Mouse (Mus musculus) cerebellum, adult 2 months (tissue): Measurements from ENCODE around the gene Pbld1. TPM values are rescaled to one million over a fixed set of nuclear protein-coding genes. Genes with fewer than 3 reads are reported as not detected.

Experiments
- DNase-seq, 2 experiments: peaks; one replicate each; pipeline ENCODE4 v3.0.0; 2021
- H3K27ac ChIP-seq: fragments of 200-500 bp; 2 replicates; pipeline ENCODE4 v1.5.1; 2012; ENCODE audit warnings: low read length, control low read depth, inconsistent platforms; ENCODE audit not compliant: insufficient read depth
- H3K27me3 ChIP-seq: fragments of 200-500 bp; 2 replicates; pipeline ENCODE4 v1.6.1; 2012; ENCODE audit warnings: inconsistent platforms, mild to moderate bottlenecking, low read length, moderate library complexity; ENCODE audit not compliant: control insufficient read depth, insufficient read depth
- H3K4me1 ChIP-seq: fragments of 200-500 bp; 2 replicates; pipeline ENCODE4 v1.6.1; 2011; ENCODE audit warnings: low read length; ENCODE audit not compliant: control insufficient read depth, insufficient read depth
- H3K4me3 ChIP-seq: fragments of 200-500 bp; replicated peaks from 2 replicates; pipeline ENCODE3; 2011; ENCODE audit warnings: mild to moderate bottlenecking, low read depth, low read length, control low read depth; ENCODE audit not compliant: insufficient read depth
- CTCF ChIP-seq: fragments of 200-500 bp; IDR thresholded peaks from 2 replicates; pipeline ENCODE4 v1.5.1; 2011; ENCODE audit warnings: low read depth, mild to moderate bottlenecking, control low read depth, low read length, moderate library complexity, borderline replicate concordance; ENCODE audit not compliant: insufficient read depth
- POLR2A ChIP-seq: fragments of 200-500 bp; IDR thresholded peaks from 2 replicates; pipeline ENCODE4 v1.6.1; 2011; ENCODE audit warnings: low read length, control low read depth, borderline replicate concordance; ENCODE audit not compliant: insufficient read depth
- WGBS: fragments of 180-500 bp; shearing (Covaris S2); methylation state at CpG from one replicate; pipeline ENCODE4 v1.1.7; 2018; 5-methylcytosine and 5-hydroxymethylcytosine counted together
- polyA plus RNA-seq: library from polyadenylated mRNA; depleted of rRNA; stranded (reverse); fragments of >200 nt; gene quantifications from 2 replicates; pipeline ENCODE4 v1.2.3, GENCODE M21; 2012; rRNA removed

Gene Pbld1
- polyA plus RNA-seq, 1 experiment, result 0.47 TPM

- TF ChIP-seq POLR2A (no peak), CTCF (no peak)
- Histone ChIP-seq H3K27ac (no peak overlapping the region), H3K4me1 (no peaks in the 10 kb centered on the region), H3K4me3 (no peak overlapping the region), H3K27me3 (no peaks in the 10 kb centered on the region)
- peak; percentile 37 to 62 for DNase-seq
- WGBS, result 36% methylated on average over 8 of the region's 8 CpGs
Measured at GRCm38 (mm10) chr10:63122516-63122915, 62.6 kb downstream of the Pbld1 start.

DNA sequence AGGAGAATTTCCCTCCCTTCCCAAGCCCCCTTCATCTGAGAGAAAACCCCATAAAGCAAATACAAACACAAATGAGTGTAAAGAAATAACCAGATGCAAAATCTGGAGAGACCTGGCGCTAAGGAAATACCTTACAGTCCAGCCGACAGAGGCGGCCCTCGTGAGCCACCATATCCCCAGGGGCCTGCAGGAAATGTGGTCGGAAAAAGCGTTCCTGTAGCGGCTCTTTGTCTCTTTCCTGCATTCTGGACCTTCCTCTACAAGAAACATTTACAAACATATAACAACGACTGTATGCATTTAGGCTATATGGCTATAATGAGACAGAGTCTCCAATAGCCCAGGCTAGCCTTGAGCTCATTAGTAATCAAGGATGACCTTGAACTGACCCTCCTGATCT lies 63.2 kb downstream of the Pbld1 start:
- H3K27me3 ChIP-seq, result no peaks in the 10 kb centered on the region
- TF ChIP-seq POLR2A, result no peak
- TF ChIP-seq CTCF, result no peak
- WGBS, result 79% methylated on average over 8 of the region's 8 CpGs
- no peak overlapping the region for H3K4me3 ChIP-seq
- DNase-seq, result no peak
- no peaks in the 10 kb centered on the region for H3K4me1 ChIP-seq
- H3K27ac ChIP-seq, result no peak overlapping the region

DNA sequence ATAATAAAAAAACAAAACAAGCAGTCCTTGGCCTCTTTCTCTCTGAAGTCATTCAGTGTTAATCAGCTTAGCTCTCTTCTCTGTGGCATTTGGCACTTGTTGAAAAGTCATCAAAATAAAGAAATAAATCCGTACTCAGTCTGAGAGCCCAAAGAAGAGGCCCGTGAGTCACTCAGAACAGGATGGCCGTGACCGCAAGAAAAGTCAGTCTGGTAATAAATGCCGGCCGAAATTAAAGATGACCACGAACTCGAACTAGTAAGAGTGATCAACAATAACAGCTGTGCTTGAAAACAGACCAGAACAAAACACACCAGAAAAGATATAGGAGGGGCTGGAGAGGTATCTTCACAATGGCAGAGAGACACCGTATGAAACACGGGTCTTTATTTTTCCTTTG lies 64.1 kb downstream of the Pbld1 start:
- no peak for DNase-seq
- H3K27ac ChIP-seq, result no peak overlapping the region
- TF ChIP-seq POLR2A, result no peak
- no peak for TF ChIP-seq CTCF
- H3K4me1 ChIP-seq, result no peaks in the 10 kb centered on the region
- H3K27me3 ChIP-seq, result no peaks in the 10 kb centered on the region
- no peak overlapping the region for H3K4me3 ChIP-seq
- WGBS, result 89% methylated on average over 10 of the region's 10 CpGs

DNA sequence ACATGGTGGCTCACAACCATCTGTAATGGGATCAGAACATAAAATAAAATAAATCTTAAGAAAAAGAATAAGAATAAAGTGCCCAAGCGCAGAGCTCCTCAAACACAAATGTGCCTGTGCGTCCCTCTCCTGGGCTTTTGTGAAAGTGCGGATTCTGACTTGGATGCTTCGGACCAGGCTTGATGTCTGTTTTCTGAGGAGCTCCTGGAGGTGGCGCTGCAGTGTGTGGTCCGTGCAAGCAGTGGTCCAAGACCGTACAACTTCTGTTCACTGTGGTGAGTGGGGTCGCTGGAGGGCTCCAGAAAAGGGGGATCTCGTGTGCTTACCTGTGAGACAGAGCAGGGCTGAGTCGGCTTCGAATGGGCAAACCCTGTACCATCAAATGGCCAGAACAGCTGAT lies 65.4 kb downstream of the Pbld1 start:
- H3K27me3 ChIP-seq, result no peaks in the 10 kb centered on the region
- 36% methylated on average over 11 of the region's 11 CpGs for WGBS
- H3K4me1 ChIP-seq, result no peaks in the 10 kb centered on the region
- no peak overlapping the region for H3K27ac ChIP-seq
- H3K4me3 ChIP-seq, result no peak overlapping the region
- TF ChIP-seq CTCF (peak; percentile 22; the same call in 1 of the 2 replicates), POLR2A (no peak)
- DNase-seq, result no peak

DNA sequence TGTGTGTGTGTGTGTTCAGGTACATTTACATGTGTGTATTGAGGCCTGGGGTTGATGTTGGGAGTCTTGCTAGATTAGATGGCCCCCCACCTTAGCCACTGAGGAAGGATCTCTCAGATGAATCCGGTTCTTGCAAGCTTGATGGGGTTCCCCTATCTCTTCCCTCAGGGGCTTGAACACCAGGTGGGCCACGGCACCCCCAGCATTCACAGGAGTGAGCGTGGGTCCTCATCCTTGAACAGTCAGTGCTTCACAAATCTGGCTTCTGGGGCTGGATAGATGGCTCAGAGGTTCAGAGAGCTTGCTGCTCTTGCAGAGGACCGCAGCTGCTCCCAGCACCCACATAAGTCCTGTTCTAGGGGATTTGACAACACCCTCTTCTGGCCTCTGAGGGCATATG lies 66.2 kb downstream of the Pbld1 start:
- H3K4me3 ChIP-seq, result no peak overlapping the region
- H3K27me3 ChIP-seq, result no peaks in the 10 kb centered on the region
- H3K27ac ChIP-seq, result no peak overlapping the region
- TF ChIP-seq POLR2A (no peak), CTCF (no peak)
- no peak for DNase-seq
- WGBS, result 76% methylated on average over 4 of the region's 4 CpGs
- H3K4me1 ChIP-seq, result no peaks in the 10 kb centered on the region

DNA sequence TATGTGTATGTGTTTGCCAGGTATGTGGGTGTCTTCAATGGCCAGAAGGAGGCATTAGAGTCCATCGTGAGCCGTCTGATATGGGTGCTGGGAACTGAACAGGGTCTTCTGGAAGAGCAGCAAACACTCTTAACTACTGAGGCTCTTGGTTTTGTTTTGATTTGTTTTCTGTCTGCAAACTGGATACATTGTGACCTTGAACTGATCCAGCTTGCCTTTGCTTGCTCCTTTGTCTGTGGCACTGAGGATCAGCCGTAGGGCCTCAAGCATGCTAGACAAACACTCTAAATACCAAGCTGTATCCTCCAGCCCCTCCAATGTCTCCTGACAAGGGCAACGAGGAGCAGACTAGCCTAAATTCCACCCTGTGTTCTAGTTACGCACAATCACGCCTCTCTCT lies 67.2 kb downstream of the Pbld1 start:
- no peaks in the 10 kb centered on the region for H3K4me1 ChIP-seq
- H3K27ac ChIP-seq, result no peak overlapping the region
- no peaks in the 10 kb centered on the region for H3K27me3 ChIP-seq
- TF ChIP-seq CTCF, result no peak
- no peak for TF ChIP-seq POLR2A
- 94% methylated on average over 6 of the region's 6 CpGs for WGBS
- no peak overlapping the region for H3K4me3 ChIP-seq
- DNase-seq, result no peak

Other genes with a start within 250 kb of the Pbld1 start
- 6.5 and 7.4 TPM in 2 replicates for gene Tet1, start 151.2 kb upstream of the Pbld1 start, polyA plus RNA-seq
- gene Slc25a16, start 139.5 kb upstream of the Pbld1 start, polyA plus RNA-seq, result 27.0 and 28.4 TPM in 2 replicates
- gene Dna2, start 113.1 kb upstream of the Pbld1 start, polyA plus RNA-seq, result 3.0 and 3.9 TPM in 2 replicates
- 68.4 and 70.4 TPM in 2 replicates for gene Rufy2, start 79.9 kb upstream of the Pbld1 start, polyA plus RNA-seq
- gene Hnrnph3, start 35.9 kb upstream of the Pbld1 start, polyA plus RNA-seq, result 97.0 and 97.6 TPM in 2 replicates
- gene Pbld2, start 35.8 kb upstream of the Pbld1 start, polyA plus RNA-seq, result 2.0 and 2.5 TPM in 2 replicates
- 18.5 and 22.6 TPM in 2 replicates for gene Atoh7, start 39.5 kb downstream of the Pbld1 start, polyA plus RNA-seq
- 1.4 and 1.9 TPM in 2 replicates for gene Mypn, start 143.8 kb downstream of the Pbld1 start, polyA plus RNA-seq
- gene Herc4, start 183.6 kb downstream of the Pbld1 start, polyA plus RNA-seq, result 25.5 and 28.2 TPM in 2 replicates